Mouse (Mus musculus): ENCODE measurements around the gene Ms4a4a.

DNA sequence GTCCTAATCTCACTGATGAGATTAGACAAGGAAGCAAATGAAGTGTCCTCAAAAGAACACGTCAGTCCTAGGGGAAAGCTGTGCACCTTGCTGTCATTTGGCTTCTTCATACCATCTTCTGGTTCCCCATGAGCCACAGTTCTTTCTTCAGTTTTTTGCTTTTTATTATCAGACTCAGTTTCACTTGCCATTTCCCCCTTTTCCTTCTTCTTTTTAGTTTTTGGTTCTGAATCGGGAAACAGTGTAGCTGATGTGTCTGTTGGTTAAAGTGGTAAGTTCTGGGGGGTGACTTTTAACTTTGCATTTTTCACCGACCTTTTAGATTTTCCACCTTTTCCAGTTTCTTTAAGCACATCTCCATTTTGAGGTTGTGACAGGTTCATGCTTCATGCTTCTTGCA, 29.2 kb downstream of the Ms4a4a start, which contains the start of gene Ms4a4c:
- TF ChIP-seq POLR2A (IDR thresholded peaks at IDR 0.05; ENCODE audit: insufficient read length, low read depth) (no peak), TCF12 (IDR thresholded peaks at IDR 0.05; ENCODE audit: insufficient read depth, poor library complexity, severe bottlenecking) (no peak), MAX (IDR thresholded peaks at IDR 0.05; ENCODE audit: low read depth) (no peak), E2F4 (IDR thresholded peaks at IDR 0.05; ENCODE audit: insufficient read depth) (no peak), SRF (IDR thresholded peaks at IDR 0.05; ENCODE audit: control insufficient read depth, insufficient read length, low read depth) (no peak), USF1 (IDR thresholded peaks at IDR 0.05; ENCODE audit: low read depth) (no peak), REST (IDR thresholded peaks at IDR 0.05; ENCODE audit: insufficient read depth, insufficient read length) (no peak), CEBPB (IDR thresholded peaks at IDR 0.05; ENCODE audit: insufficient read depth, poor library complexity, severe bottlenecking) (no peak), POLR2AphosphoS2 (IDR thresholded peaks at IDR 0.05; ENCODE audit: insufficient read length, low read depth) (no peak)
